Mouse (Mus musculus) CH12.LX (cell line): ENCODE results near the gene Ube2e1. TPM values are rescaled to one million over a fixed set of nuclear protein-coding genes. Genes with fewer than 3 reads are reported as not detected.

ENCODE experiments used
- DNase-seq: peaks from one replicate; pipeline ENCODE4 v3.0.0-alpha.2; 2013; ENCODE audit errors: extremely low read depth
- H3K27ac ChIP-seq: 2 replicates; pipeline ENCODE4 v1.5.1; 2012; ENCODE audit warnings: low read depth, mild to moderate bottlenecking, control low read depth, moderate library complexity; ENCODE audit not compliant: insufficient read depth
- H3K27me3 ChIP-seq: replicated peaks from 2 replicates; pipeline ENCODE3; 2012; ENCODE audit warnings: inconsistent platforms
- H3K36me3 ChIP-seq, 2 experiments: replicated peaks in 1 of 2; 2 replicates each; pipeline versions ENCODE3 to v1.6.1; 2012; ENCODE audit warnings: inconsistent platforms in 1 of 2, low read length in 1 of 2, mild to moderate bottlenecking in 1 of 2, mixed read lengths in 1 of 2, moderate library complexity in 1 of 2; ENCODE audit not compliant: control insufficient read depth in 1 of 2, insufficient read depth in 1 of 2
- H3K4me1 ChIP-seq, 2 experiments: 2 replicates each; pipeline ENCODE4 v1.6.1; 2012; ENCODE audit warnings: inconsistent platforms in 1 of 2, moderate library complexity in 1 of 2; ENCODE audit not compliant: insufficient read depth in 2 of 2, control insufficient read depth in 1 of 2
- H3K4me2 ChIP-seq: 2 replicates; pipeline ENCODE4 v1.6.1; 2012; ENCODE audit warnings: low read depth, mild to moderate bottlenecking, control low read depth; ENCODE audit not compliant: poor library complexity, insufficient read depth, severe bottlenecking
- H3K4me3 ChIP-seq, 3 experiments: fragments of 150-350 bp in 1 of 3; sonication (generic) in 1 of 3; replicated peaks in 1 of 3; 2 replicates each; pipeline versions ENCODE3 to v1.5.1; 2011 to 2012; ENCODE audit warnings: low read depth in 2 of 3, low read length in 2 of 3, mild to moderate bottlenecking in 2 of 3, moderate library complexity in 2 of 3, control low read depth in 1 of 3, improper control_type of control experiment in 1 of 3, inconsistent platforms in 1 of 3, mixed read lengths in 1 of 3; ENCODE audit not compliant: poor library complexity in 1 of 3
- H3K79me2 ChIP-seq: replicated peaks from 2 replicates; pipeline ENCODE4 v1.6.1; 2012; ENCODE audit warnings: mild to moderate bottlenecking, moderate library complexity; ENCODE audit not compliant: control insufficient read depth, poor library complexity, insufficient read depth, severe bottlenecking; ENCODE audit errors: extremely low read depth
- H3K9ac ChIP-seq: 2 replicates; pipeline ENCODE4 v1.6.1; 2012; ENCODE audit warnings: low read depth, mild to moderate bottlenecking, control low read depth, moderate library complexity; ENCODE audit not compliant: insufficient read depth
- H3K9me3 ChIP-seq: replicated peaks from 2 replicates; pipeline ENCODE3; 2012; ENCODE audit warnings: low read length, inconsistent platforms, mixed read lengths
- CHD1 ChIP-seq: IDR thresholded peaks from 2 replicates; pipeline ENCODE4 v1.6.1; 2012; ENCODE audit warnings: low read depth, low read length, improper control_type of control experiment, inconsistent platforms
- CHD2 ChIP-seq: IDR thresholded peaks from 2 replicates; pipeline ENCODE4 v1.6.1; 2011; ENCODE audit warnings: low read length, improper control_type of control experiment
- E2F4 ChIP-seq: IDR thresholded peaks from 2 replicates; pipeline ENCODE4 v1.6.1; 2011; ENCODE audit warnings: low read depth, low read length, improper control_type of control experiment; ENCODE audit not compliant: insufficient replicate concordance
- ELF1 ChIP-seq: IDR thresholded peaks from 2 replicates; pipeline ENCODE4 v1.6.1; 2014; ENCODE audit warnings: low read depth, mild to moderate bottlenecking, inconsistent platforms, low read length, improper control_type of control experiment
- EP300 ChIP-seq: IDR thresholded peaks from 2 replicates; pipeline ENCODE4 v1.6.1; 2011; ENCODE audit warnings: low read length, improper control_type of control experiment
- GABPA ChIP-seq: IDR thresholded peaks from 2 replicates; pipeline ENCODE4 v1.6.1; 2012; ENCODE audit warnings: low read depth, low read length, improper control_type of control experiment, inconsistent platforms; ENCODE audit not compliant: insufficient replicate concordance
- JUN ChIP-seq: IDR thresholded peaks from 2 replicates; pipeline ENCODE4 v1.6.1; 2011; ENCODE audit warnings: low read depth, mild to moderate bottlenecking, low read length, improper control_type of control experiment, moderate library complexity; ENCODE audit not compliant: insufficient read depth
- MAFK ChIP-seq: IDR thresholded peaks from 2 replicates; pipeline ENCODE4 v1.6.1; 2011; ENCODE audit warnings: low read length, improper control_type of control experiment; ENCODE audit not compliant: insufficient replicate concordance
- MAZ ChIP-seq: IDR thresholded peaks from 2 replicates; pipeline ENCODE4 v1.6.1; 2012; ENCODE audit warnings: low read depth, mild to moderate bottlenecking, inconsistent platforms, low read length, improper control_type of control experiment, moderate library complexity
- MEF2A ChIP-seq: IDR thresholded peaks from 2 replicates; pipeline ENCODE4 v1.6.1; 2014; ENCODE audit warnings: low read depth, mild to moderate bottlenecking, inconsistent platforms, low read length, improper control_type of control experiment, borderline replicate concordance
- MXI1 ChIP-seq: IDR thresholded peaks from 2 replicates; pipeline ENCODE4 v1.6.1; 2011; ENCODE audit warnings: mild to moderate bottlenecking, low read depth, low read length, improper control_type of control experiment
- NELFE ChIP-seq: IDR thresholded peaks from 2 replicates; pipeline ENCODE4 v1.6.1; 2011; ENCODE audit warnings: low read depth, low read length, improper control_type of control experiment
- NRF1 ChIP-seq: IDR thresholded peaks from 2 replicates; pipeline ENCODE4 v1.6.1; 2014; ENCODE audit warnings: low read depth, mild to moderate bottlenecking, inconsistent platforms, low read length, improper control_type of control experiment, moderate library complexity
- POLR2A ChIP-seq: IDR thresholded peaks from 2 replicates; pipeline ENCODE4 v1.6.1; 2011; ENCODE audit warnings: low read depth, mild to moderate bottlenecking, improper control_type of control experiment, low read length
- RAD21 ChIP-seq: IDR thresholded peaks from 2 replicates; pipeline ENCODE4 v1.6.1; 2011; ENCODE audit warnings: low read depth, mild to moderate bottlenecking, low read length, improper control_type of control experiment, moderate library complexity
- RCOR1 ChIP-seq: conservative IDR thresholded peaks from 2 replicates; pipeline ENCODE4 v1.6.1; 2012; ENCODE audit warnings: low read depth, mild to moderate bottlenecking, inconsistent platforms, low read length, improper control_type of control experiment
- SMC3 ChIP-seq: IDR thresholded peaks from 2 replicates; pipeline ENCODE4 v1.6.1; 2011; ENCODE audit warnings: low read depth, low read length, improper control_type of control experiment
- UBTF ChIP-seq: IDR thresholded peaks from 2 replicates; pipeline ENCODE4 v1.6.1; 2012; ENCODE audit warnings: low read depth, mild to moderate bottlenecking, inconsistent platforms, low read length, improper control_type of control experiment, moderate library complexity
- USF1 ChIP-seq: IDR thresholded peaks from 2 replicates; pipeline ENCODE4 v1.6.1; 2014; ENCODE audit warnings: low read depth, mild to moderate bottlenecking, inconsistent platforms, low read length, improper control_type of control experiment
- USF2 ChIP-seq: conservative IDR thresholded peaks from 2 replicates; pipeline ENCODE4 v1.6.1; 2011; ENCODE audit warnings: low read depth, low read length, improper control_type of control experiment
- ZC3H11A ChIP-seq: IDR thresholded peaks from 2 replicates; pipeline ENCODE4 v1.6.1; 2012; ENCODE audit warnings: low read depth, mild to moderate bottlenecking, inconsistent platforms, low read length, improper control_type of control experiment
- dilution Hi-C: fragments of 300-500 bp; cut with MboI; formaldehyde crosslinking; loops from 2 replicates; pipeline ENCODE4 v1.14.3; 2020; ENCODE audit warnings: low sequenced_read_pairs; ENCODE audit not compliant: extremely low pct_unique_long_range_greater_than_20kb, extremely low pct_ligation_motif_present
- in situ Hi-C: fragments of 300-500 bp; cut with MboI; formaldehyde crosslinking; loops from 3 replicates; pipeline ENCODE4 v1.14.3; 2019; ENCODE audit warnings: low sequenced_read_pairs, low pct_ligation_motif_present, low pct_unique_long_range_greater_than_20kb, mixed read lengths
- polyA plus RNA-seq: library from polyadenylated mRNA; unstranded; fragments of >175 nt; gene quantifications from 2 replicates; pipeline ENCODE4 v1.2.1, GENCODE M21; 2012; ENCODE audit warnings: low read depth; ENCODE audit not compliant: insufficient read length
- total RNA-seq, 2 experiments: library from RNA; depleted of rRNA; stranded (reverse); fragments of 300-350 nt in 1 of 2; fragments of >200 nt in 1 of 2; gene quantifications; 2 replicates each; pipeline ENCODE4 v1.2.3; 2012 to 2014

The Ube2e1 gene
- total and polyA plus RNA-seq, 3 experiments = 28.1 to 202 (median 183) TPM

DNA sequence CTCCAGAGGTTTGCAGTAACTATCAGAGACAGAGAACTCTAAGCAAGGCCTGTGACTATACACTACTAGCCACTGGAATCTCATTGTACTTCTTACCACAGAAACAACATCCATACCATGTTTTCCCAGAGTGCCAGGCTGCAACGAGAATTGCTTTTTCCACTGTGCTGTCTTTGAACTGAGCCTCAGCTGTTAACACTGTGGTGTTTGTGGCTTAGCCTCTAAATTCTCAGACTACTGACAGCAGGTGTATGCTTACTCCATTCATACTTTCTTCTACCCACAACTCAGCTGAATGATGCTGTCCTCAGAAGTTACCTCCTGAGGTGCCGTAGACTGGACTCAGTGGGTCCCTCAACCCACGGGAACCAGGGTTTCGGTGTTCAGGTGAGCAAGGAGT is 89.9 kb downstream of the Ube2e1 start:
- H3K9me3 ChIP-seq = no peaks in the 10 kb centered on the region
- H3K4me3 ChIP-seq = no peak overlapping the region
- TF ChIP-seq CHD1 (no peak), MXI1 (no peak), MAFK (no peak), EP300 (no peak)
- dilution Hi-C loops = no loop called here
- no peak for DNase-seq
- H3K36me3 ChIP-seq = no peaks in the 10 kb centered on the region
- no peaks in the 10 kb centered on the region for H3K79me2 ChIP-seq
- peaks cover 16% of the 10 kb centered on the region for H3K27me3 ChIP-seq
- no peak overlapping the region for H3K4me2 ChIP-seq
- no peak overlapping the region for H3K27ac ChIP-seq
- H3K9ac ChIP-seq = no peak overlapping the region
- in situ Hi-C loops = no loop called here
- peaks cover 0 to 15% of the 10 kb centered on the region in 2 experiments; a peak in 2 of 4 replicates for H3K4me1 ChIP-seq

DNA sequence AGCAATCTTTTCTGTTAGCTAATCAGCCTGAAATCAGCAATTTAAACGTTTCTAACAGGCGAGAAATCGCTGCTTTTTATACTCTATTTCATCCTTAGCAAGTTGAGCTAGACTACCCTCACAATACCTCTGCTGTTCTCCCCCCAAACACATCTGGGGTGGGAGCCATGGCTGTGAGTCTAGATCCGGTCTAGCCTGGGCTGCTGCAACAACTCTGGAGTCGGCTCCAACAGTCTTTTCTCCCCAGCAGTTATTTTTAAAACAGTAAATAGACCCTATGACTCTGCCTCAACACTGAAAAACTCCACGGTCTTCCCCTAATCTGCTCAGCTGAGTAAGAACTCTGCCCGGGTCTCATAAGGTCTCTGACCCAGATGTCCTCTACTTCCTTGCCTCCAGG is 91.5 kb downstream of the Ube2e1 start:
- Histone ChIP-seq H3K9ac (no peak overlapping the region), H3K9me3 (no peaks in the 10 kb centered on the region), H3K4me2 (no peak overlapping the region), H3K79me2 (no peaks in the 10 kb centered on the region), H3K36me3 (no peaks in the 10 kb centered on the region), H3K27ac (no peak overlapping the region), H3K4me3 (no peak overlapping the region), H3K4me1 (peaks cover 0 to 24% of the 10 kb centered on the region in 2 experiments; a peak in 2 of 4 replicates), H3K27me3 (peaks cover 13% of the 10 kb centered on the region)
- DNase-seq = no peak
- TF ChIP-seq RCOR1 (no peak), MAFK (no peak), ZC3H11A (no peak), SMC3 (no peak), RAD21 (no peak), POLR2A (no peak), NELFE (no peak), NRF1 (no peak), UBTF (no peak), USF2 (no peak), MEF2A (no peak), CHD2 (no peak), CHD1 (no peak), MAZ (no peak), GABPA (no peak), E2F4 (no peak), USF1 (no peak), ELF1 (no peak), JUN (no peak)
- dilution Hi-C loops = no loop called here
- in situ Hi-C loops = no loop called here
